Mouse (Mus musculus) E14TG2a.4 (cell line): Measurements from ENCODE around the gene Ralgapa1.
"Not testable (repeated sequence)": the region's sequence is repeated elsewhere in the genome, so short reads cannot be mapped to it uniquely, and the experiment has no call there.

Experiments used
- H3K27me3 ChIP-seq: 2 replicates; pipeline ENCODE4 v1.6.1; 2014; ENCODE audit warnings: low read length, control low read depth; ENCODE audit not compliant: insufficient read depth
- H3K36me3 ChIP-seq: 2 replicates; pipeline ENCODE4 v1.6.1; 2014; ENCODE audit warnings: low read length, control low read depth; ENCODE audit not compliant: insufficient read depth
- H3K4me1 ChIP-seq: replicated peaks from 2 replicates; pipeline ENCODE4 v1.6.1; 2014; ENCODE audit warnings: low read depth, low read length, control low read depth
- H3K4me3 ChIP-seq: replicated peaks from 2 replicates; pipeline ENCODE4 v1.5.1; 2014; ENCODE audit warnings: mild to moderate bottlenecking, low read length
- H3K9me3 ChIP-seq: 2 replicates; pipeline ENCODE4 v1.6.1; 2014; ENCODE audit warnings: low read length, control low read depth
- CTCF ChIP-seq: conservative IDR thresholded peaks from 2 replicates; pipeline ENCODE4 v1.5.1; 2014; ENCODE audit warnings: low read length
- NANOG ChIP-seq: IDR thresholded peaks from 2 replicates; pipeline ENCODE4 v1.6.1; 2014; ENCODE audit warnings: borderline replicate concordance, low read length, mixed read lengths
- POU5F1 ChIP-seq: IDR thresholded peaks from 2 replicates; pipeline ENCODE4 v1.6.1; 2014; ENCODE audit warnings: low read length, borderline replicate concordance

Gene Ralgapa1

GRCm38 (mm10) chr12:55559184-55559855, 261.6 kb downstream of the Ralgapa1 start:
- peaks cover 2% of the 10 kb centered on the region; the same call in 1 of the 2 replicates for H3K27me3 ChIP-seq
- peaks cover 7% of the 10 kb centered on the region; the same call in 1 of the 2 replicates for H3K4me1 ChIP-seq
- TF ChIP-seq CTCF (no peak), POU5F1 (no peak), NANOG (no peak)
- H3K36me3 ChIP-seq, result no peaks in the 10 kb centered on the region
- H3K4me3 ChIP-seq, result no peak overlapping the region
- no peaks in the 10 kb centered on the region for H3K9me3 ChIP-seq

GRCm38 (mm10) chr12:55557866-55558265, 263.1 kb downstream of the Ralgapa1 start:
- Histone ChIP-seq H3K4me1 (peaks cover 7% of the 10 kb centered on the region; the same call in 1 of the 2 replicates), H3K9me3 (peaks cover 10% of the 10 kb centered on the region), H3K36me3 (no peaks in the 10 kb centered on the region), H3K4me3 (no peak overlapping the region), H3K27me3 (peaks cover 2% of the 10 kb centered on the region; the same call in 1 of the 2 replicates)
- no peak for TF ChIP-seq NANOG
- TF ChIP-seq POU5F1, result no peak
- TF ChIP-seq CTCF, result no peak

GRCm38 (mm10) chr12:55554901-55555300, 266.1 kb downstream of the Ralgapa1 start:
- H3K27me3 ChIP-seq, H3K4me3 ChIP-seq, H3K4me1 ChIP-seq, H3K36me3 ChIP-seq: not testable (repeated sequence)
- H3K9me3 ChIP-seq, result peaks cover 32% of the 10 kb centered on the region
